Mouse (Mus musculus) left cerebral cortex, adult 2 months (tissue): ENCODE measurements at regions not wholly inside any gene's neighbourhood (a gene's known extent, or its start where the extent isn't known, plus 50 kb on each side); places are given as distances from the start of the nearest gene placed in this dataset.

Source experiments
- DNase-seq, 2 experiments: peaks; one replicate each; pipeline ENCODE4 v3.0.0; 2021 to 2022; ENCODE audit warnings: low spot score in 2 of 2, mixed read lengths in 1 of 2; ENCODE audit errors: extremely low spot score in 1 of 2
- H3K27ac ChIP-seq: fragments of 200-600 bp; 2 replicates; pipeline ENCODE4 v1.8.1; 2022
- H3K4me3 ChIP-seq: fragments of 200-600 bp; 2 replicates; pipeline ENCODE4 v1.8.1; 2022
- CTCF ChIP-seq: fragments of 200-600 bp; IDR thresholded peaks from 2 replicates; pipeline ENCODE4 v1.8.1; 2022; ENCODE audit warnings: antibody characterized with exemption, mild to moderate bottlenecking, moderate library complexity
- intact Hi-C: fragments of 180-260 bp; cut with DNase I; formaldehyde crosslinking; loops from one replicate; pipeline ENCODE4 v1.15.1; 2025

- intact Hi-C loops, result no loop called here
- no peak for TF ChIP-seq CTCF
- DNase-seq, result no peak
- H3K27ac ChIP-seq, result no peak overlapping the region
- H3K4me3 ChIP-seq, result no peak overlapping the region
Observed at GRCm38 (mm10) chr10:96806579-96806978, 189.8 kb downstream of the Btg1 start.

- no peak for TF ChIP-seq CTCF
- DNase-seq, result no peak
- intact Hi-C loops, result no loop called here
- H3K27ac ChIP-seq, result no peak overlapping the region
- no peak overlapping the region for H3K4me3 ChIP-seq
Observed at GRCm38 (mm10) chr10:96821852-96822251, 205.0 kb downstream of the Btg1 start.

- DNase-seq, result no peak
- TF ChIP-seq CTCF, result no peak
- no peak overlapping the region for H3K4me3 ChIP-seq
- intact Hi-C loops, result no loop called here
- H3K27ac ChIP-seq, result no peak overlapping the region
Observed at GRCm38 (mm10) chr10:96822344-96823335, 205.8 kb downstream of the Btg1 start.

GRCm38 (mm10) chr10:96826234-96826788 is 209.5 kb downstream of the Btg1 start:
- DNase-seq, result no peak
- no peak overlapping the region for H3K4me3 ChIP-seq
- H3K27ac ChIP-seq, result no peak overlapping the region
- no peak for TF ChIP-seq CTCF
- intact Hi-C loops, result no loop called here

- Histone ChIP-seq H3K4me3 (no peak overlapping the region), H3K27ac (no peak overlapping the region)
- intact Hi-C loops, result no loop called here
Observed at GRCm38 (mm10) chr10:96827971-96828370, 211.2 kb downstream of the Btg1 start.

GRCm38 (mm10) chr10:96828581-96829246 is 211.9 kb downstream of the Btg1 start:
- Histone ChIP-seq H3K4me3 (no peak overlapping the region), H3K27ac (no peak overlapping the region)
- no peak for DNase-seq
- intact Hi-C loops, result no loop called here
- TF ChIP-seq CTCF, result no peak

More at GRCm38 (mm10) chr10:96827971-96828370, 211.2 kb downstream of the Btg1 start:
- TF ChIP-seq CTCF, result no peak
- no peak for DNase-seq

GRCm38 (mm10) chr10:96831071-96831470 is 214.3 kb downstream of the Btg1 start:
- Histone ChIP-seq H3K27ac (no peak overlapping the region), H3K4me3 (no peak overlapping the region)
- DNase-seq, result no peak
- intact Hi-C loops, result no loop called here
- no peak for TF ChIP-seq CTCF

GRCm38 (mm10) chr10:96837230-96837629 is 220.4 kb downstream of the Btg1 start:
- DNase-seq, result no peak
- no peak overlapping the region for H3K27ac ChIP-seq
- intact Hi-C loops, result no loop called here
- no peak overlapping the region for H3K4me3 ChIP-seq
- TF ChIP-seq CTCF, result no peak

GRCm38 (mm10) chr10:96841128-96841527 is 224.3 kb downstream of the Btg1 start:
- H3K27ac ChIP-seq, result no peak overlapping the region
- TF ChIP-seq CTCF, result no peak
- no peak for DNase-seq
- no peak overlapping the region for H3K4me3 ChIP-seq
- intact Hi-C loops, result no loop called here

- Histone ChIP-seq H3K4me3 (no peak overlapping the region), H3K27ac (no peak overlapping the region)
- TF ChIP-seq CTCF, result no peak
- no peak for DNase-seq
- intact Hi-C loops, result no loop called here
Observed at GRCm38 (mm10) chr10:96841956-96842355, 225.2 kb downstream of the Btg1 start.

- H3K4me3 ChIP-seq, result no peak overlapping the region
- TF ChIP-seq CTCF, result no peak
- no peak for DNase-seq
- H3K27ac ChIP-seq, result no peak overlapping the region
- intact Hi-C loops, result no loop called here
Observed at GRCm38 (mm10) chr10:96845906-96846305, 229.1 kb downstream of the Btg1 start.

GRCm38 (mm10) chr10:96847028-96847427 is 230.2 kb downstream of the Btg1 start:
- no peak overlapping the region for H3K27ac ChIP-seq
- no peak overlapping the region for H3K4me3 ChIP-seq
- intact Hi-C loops, result no loop called here
- no peak for DNase-seq
- no peak for TF ChIP-seq CTCF
